Mouse (Mus musculus): ENCODE measurements around the gene Ppp1r10. TPM values are rescaled to one million over a fixed set of nuclear protein-coding genes. Genes with fewer than 3 reads are reported as not detected.

Gene Ppp1r10
- total RNA-seq, 2 experiments from 2014 or later: 63.7 to 98.8 TPM

GRCm38 (mm10) chr17:35980363-35980754, 64.1 kb downstream of the Ppp1r10 start:
- peak; percentile 47 to 50 for DNase-seq (ENCODE audit: low spot score in 2 of 2)

- DNase-seq (ENCODE audit: low spot score in 2 of 2): no peak
These were observed 65.5 kb downstream of the Ppp1r10 start for GRCm38 (mm10) chr17:35981776-35982175.

Small RNAs within 50 kb of the gene (microRNA-seq; reads per million reads assigned to microRNA genes)
- 0 to 1.2 reads per million in 2 experiments for gene Gm28033 (ENCODE audit: borderline number of aligned reads in 2 of 2)
- gene Mir1894 (ENCODE audit: borderline number of aligned reads in 2 of 2): 0 reads per million in 2 experiments
- gene Mir877 (ENCODE audit: borderline number of aligned reads in 2 of 2): 146 to 159 reads per million in 2 experiments

Other genes with a start within 250 kb of the Ppp1r10 start
- gene Vars2, start 248.8 kb upstream of the Ppp1r10 start, total RNA-seq (2021): 10 to 100 TPM; 37.2 to 38.7 TPM
- gene Gtf2h4, start 242.7 kb upstream of the Ppp1r10 start, total RNA-seq (2021): 10 to 100 TPM; 20.2 to 20.8 TPM
- 10 to 100 TPM; 33.5 to 44.1 TPM for gene Ddr1, start 211.8 kb upstream of the Ppp1r10 start, total RNA-seq (2021)
- gene Ier3, start 94.8 kb upstream of the Ppp1r10 start, total RNA-seq (2021): 10 to 100 TPM in 1 of 2 experiments, 1 to 10 TPM in 1; 7.9 to 19.0 TPM
- 10 to 100 TPM; 62.9 to 71.2 TPM for gene Flot1, start 93.2 kb upstream of the Ppp1r10 start, total RNA-seq (2021)
- gene Tubb5, start 78.1 kb upstream of the Ppp1r10 start, total RNA-seq (2021): 100 to 1,000 TPM; 134 to 185 TPM
- gene Mdc1, start 74.9 kb upstream of the Ppp1r10 start, total RNA-seq (2021): 10 to 100 TPM; 11.5 to 16.7 TPM
- 1 to 10 TPM; 2.3 TPM for gene Nrm, start 55.1 kb upstream of the Ppp1r10 start, total RNA-seq (2021)
- 10 to 100 TPM; 35.3 to 41.0 TPM for gene Ppp1r18, start 50.8 kb upstream of the Ppp1r10 start, total RNA-seq (2021)
- gene Dhx16, start 36.6 kb upstream of the Ppp1r10 start, total RNA-seq (2021): 10 to 100 TPM; 43.3 to 48.3 TPM
- 10 to 100 TPM; 49.5 to 53.8 TPM for gene 2310061I04Rik, start 19.0 kb upstream of the Ppp1r10 start, total RNA-seq (2021)
- 10 to 100 TPM; 43.9 to 44.5 TPM for gene Atat1, start 6.4 kb upstream of the Ppp1r10 start, total RNA-seq (2021)
- 100 to 1,000 TPM in 1 of 2 experiments, 10 to 100 TPM in 1; 93.5 to 102 TPM for gene Mrps18b, start within 50 bp of the Ppp1r10 start, total RNA-seq (2021)
- gene Abcf1, start 53.3 kb downstream of the Ppp1r10 start, total RNA-seq (2021): 10 to 100 TPM; 80.0 to 95.8 TPM
- gene Gnl1, start 63.4 kb downstream of the Ppp1r10 start, total RNA-seq (2021): 10 to 100 TPM; 47.9 to 55.9 TPM
- gene Prr3, start 63.8 kb downstream of the Ppp1r10 start, total RNA-seq (2021): 10 to 100 TPM; 17.5 to 22.8 TPM
- 1 to 10 TPM; 7.5 to 8.1 TPM for gene H2-T24, start 104.1 kb downstream of the Ppp1r10 start, total RNA-seq (2021)
- 100 to 1,000 TPM in 1 of 2 experiments, 10 to 100 TPM in 1; 68.0 to 139 TPM for gene H2-T23, start 116.4 kb downstream of the Ppp1r10 start, total RNA-seq (2021)
- gene H2-T22, start 126.3 kb downstream of the Ppp1r10 start, total RNA-seq (2021): 10 to 100 TPM; 33.0 to 61.5 TPM
- gene Gm6034, start 126.5 kb downstream of the Ppp1r10 start, total RNA-seq (2021): not detected
- 10 to 100 TPM in 1 of 2 experiments, 1 to 10 TPM in 1; 7.0 to 18.8 TPM for gene Gm11127, start 141.9 kb downstream of the Ppp1r10 start, total RNA-seq (2021)
- under 1 TPM in 1 of 2 experiments, not detected in 1; 0.77 TPM for gene Gm19684, start 205.2 kb downstream of the Ppp1r10 start, total RNA-seq (2021)
- under 1 TPM; 0.53 to 0.67 TPM for gene Gm7030, start 213.0 kb downstream of the Ppp1r10 start, total RNA-seq (2021)

Data from adrenal gland, adult 18-20 months (tissue).